Mouse (Mus musculus) heart, embryonic 14.5 days (tissue): ENCODE data around the gene Tmem199. TPM values are rescaled to one million over a fixed set of nuclear protein-coding genes. Genes with fewer than 3 reads are reported as not detected.
A peak's percentile ranks its signal among the peaks of the same experiment; 100 is the strongest.

Experiments used
- ATAC-seq: fragments of 200-750 bp; cut with Nextera tagmentation; 2 replicates; pipeline ENCODE4 v1.8.0; 2017; ENCODE audit warnings: low read depth, moderate TSS enrichment; ENCODE audit not compliant: insufficient number of reproducible peaks, insufficient read depth, low FRiP score
- H3K27ac ChIP-seq, 2 experiments: fragments of 200-500 bp in 1 of 2; fragments of 300-500 bp in 1 of 2; sonication (generic) in 1 of 2; replicated peaks in 1 of 2; 2 replicates each; pipeline ENCODE4 v1.5.1; 2012 to 2014; ENCODE audit warnings: low read depth in 2 of 2, low read length in 2 of 2, control low read depth in 1 of 2, mild to moderate bottlenecking in 1 of 2, mixed read lengths in 1 of 2; ENCODE audit not compliant: control insufficient read depth in 1 of 2, insufficient read depth in 1 of 2
- H3K27me3 ChIP-seq: fragments of 300-500 bp; sonication (generic); 2 replicates; pipeline ENCODE4 v1.6.1; 2014; ENCODE audit warnings: mild to moderate bottlenecking, low read length, control low read depth; ENCODE audit not compliant: control insufficient read depth, insufficient read depth
- H3K36me3 ChIP-seq: fragments of 300-500 bp; sonication (generic); 2 replicates; pipeline ENCODE4 v1.6.1; 2014; ENCODE audit warnings: mild to moderate bottlenecking, control low read depth, low read length, mixed read lengths; ENCODE audit not compliant: control insufficient read depth, insufficient read depth
- H3K4me1 ChIP-seq, 2 experiments: fragments of 200-500 bp in 1 of 2; fragments of 300-500 bp in 1 of 2; sonication (generic) in 1 of 2; 2 replicates each; pipeline ENCODE4 v1.6.1; 2012 to 2014; ENCODE audit warnings: low read length in 2 of 2, control low read depth in 1 of 2, mixed read lengths in 1 of 2; ENCODE audit not compliant: control insufficient read depth in 2 of 2, insufficient read depth in 2 of 2
- H3K4me2 ChIP-seq: fragments of 300-500 bp; sonication (generic); 2 replicates; pipeline ENCODE4 v1.6.1; 2014; ENCODE audit warnings: mild to moderate bottlenecking, low read length
- H3K4me3 ChIP-seq, 2 experiments: fragments of 200-500 bp in 1 of 2; fragments of 300-500 bp in 1 of 2; sonication (generic) in 1 of 2; 2 replicates each; pipeline ENCODE4 v1.5.1; 2012 to 2014; ENCODE audit warnings: low read length in 2 of 2, mild to moderate bottlenecking in 2 of 2, control low read depth in 1 of 2, low read depth in 1 of 2, moderate library complexity in 1 of 2; ENCODE audit not compliant: control insufficient read depth in 1 of 2, insufficient read depth in 1 of 2
- H3K9ac ChIP-seq: fragments of 300-500 bp; sonication (generic); 2 replicates; pipeline ENCODE4 v1.6.1; 2014; ENCODE audit warnings: mild to moderate bottlenecking, low read length
- H3K9me3 ChIP-seq: fragments of 300-500 bp; sonication (generic); 2 replicates; pipeline ENCODE4 v1.6.1; 2016; ENCODE audit warnings: low read length, control low read depth; ENCODE audit not compliant: control insufficient read depth
- WGBS: fragments of 180-500 bp; shearing (Covaris S2); extraction: QIAGEN DNeasy Blood & Tissue Kit; methylation state at CpG from one replicate; pipeline ENCODE4 v1.1.7; 2014; 5-methylcytosine and 5-hydroxymethylcytosine counted together
- polyA plus RNA-seq: library from polyadenylated mRNA; unstranded; fragments of >200 nt; fragmentation: Nextera tagmentation; extraction: Ambion mirVana; gene quantifications from 2 replicates; pipeline ENCODE4 v1.2.1, GENCODE M21; 2014

Gene Tmem199
- polyA plus RNA-seq, 1 experiment from 2014 or later = 44.4 TPM

GRCm38 (mm10) chr11:78467932-78468331 lies 44.0 kb downstream of the Tmem199 start:
- Histone ChIP-seq H3K36me3 (no peaks in the 10 kb centered on the region), H3K4me1 (peaks cover 15 to 16% of the 10 kb centered on the region in 2 experiments), H3K4me3 (no peak overlapping the region), H3K27ac (no peak overlapping the region), H3K4me2 (no peak overlapping the region), H3K9ac (no peak overlapping the region), H3K9me3 (no peaks in the 10 kb centered on the region), H3K27me3 (no peaks in the 10 kb centered on the region)
- ATAC-seq = no peak
- WGBS = 33% methylated on average over 3 of the region's 3 CpGs

GRCm38 (mm10) chr11:78467515-78467914 lies 44.5 kb downstream of the Tmem199 start:
- H3K4me1 ChIP-seq = peaks cover 15 to 16% of the 10 kb centered on the region in 2 experiments
- 48% methylated on average over 7 of the region's 7 CpGs for WGBS

GRCm38 (mm10) chr11:78466242-78466912 lies 45.6 kb downstream of the Tmem199 start:
- peak overlapping the region; percentile 96 for H3K4me2 ChIP-seq
- WGBS = 72% methylated on average over 23 of the region's 23 CpGs
- H3K36me3 ChIP-seq = no peaks in the 10 kb centered on the region
- H3K9ac ChIP-seq = peak overlapping the region; percentile 91
- H3K27me3 ChIP-seq = no peaks in the 10 kb centered on the region
- no peak for ATAC-seq
- H3K4me3 ChIP-seq = peak overlapping the region; percentile 89 to 91
- H3K27ac ChIP-seq = peak overlapping the region; percentile 40 to 90; a peak in 3 of 4 replicates
- H3K9me3 ChIP-seq = peaks cover 5% of the 10 kb centered on the region; the same call in 1 of the 2 replicates
- peaks cover 15 to 16% of the 10 kb centered on the region in 2 experiments for H3K4me1 ChIP-seq

More at GRCm38 (mm10) chr11:78467515-78467914, 44.5 kb downstream of the Tmem199 start:
- no peak overlapping the region for H3K4me2 ChIP-seq
- H3K9me3 ChIP-seq = no peaks in the 10 kb centered on the region
- no peaks in the 10 kb centered on the region for H3K27me3 ChIP-seq
- H3K4me3 ChIP-seq = no peak overlapping the region
- no peak overlapping the region for H3K27ac ChIP-seq
- no peak overlapping the region for H3K9ac ChIP-seq
- H3K36me3 ChIP-seq = no peaks in the 10 kb centered on the region
- no peak for ATAC-seq

GRCm38 (mm10) chr11:78465568-78466180 lies 46.3 kb downstream of the Tmem199 start, which contains the start of gene Slc46a1:
Gene Slc46a1 (plus strand): TSS chr11:78465697.
- Histone ChIP-seq H3K27ac (peak within 1 kb of the TSS; percentile 88 to 90), H3K4me3 (peak within 1 kb of the TSS; percentile 89 to 91), H3K27me3 (no peaks in the 10 kb centered on the region), H3K9ac (peak within 1 kb of the TSS; percentile 91), H3K4me1 (peaks cover 15 to 16% of the 10 kb centered on the region in 2 experiments), H3K4me2 (peak within 1 kb of the TSS; percentile 96), H3K9me3 (peaks cover 5% of the 10 kb centered on the region; the same call in 1 of the 2 replicates), H3K36me3 (no peaks in the 10 kb centered on the region)
- under 1% methylated on average over 41 of the region's 41 CpGs for WGBS
- peak; percentile 89 for ATAC-seq

GRCm38 (mm10) chr11:78465116-78465515 lies 46.9 kb downstream of the Tmem199 start:
- Histone ChIP-seq H3K4me2 (peak overlapping the region; percentile 96), H3K36me3 (no peaks in the 10 kb centered on the region), H3K27ac (no peak overlapping the region), H3K4me3 (peak overlapping the region; percentile 89 to 91), H3K27me3 (no peaks in the 10 kb centered on the region), H3K9me3 (peaks cover 5% of the 10 kb centered on the region; the same call in 1 of the 2 replicates), H3K9ac (peak overlapping the region; percentile 6; the same call in 1 of the 2 replicates), H3K4me1 (peaks cover 15 to 16% of the 10 kb centered on the region in 2 experiments)
- WGBS = 42% methylated on average over 9 of the region's 9 CpGs
- no peak for ATAC-seq

GRCm38 (mm10) chr11:78463286-78464036 lies 48.5 kb downstream of the Tmem199 start:
- no peak overlapping the region for H3K27ac ChIP-seq
- WGBS = 44% methylated on average over 13 of the region's 13 CpGs
- H3K9me3 ChIP-seq = peaks cover 5% of the 10 kb centered on the region; the same call in 1 of the 2 replicates
- H3K9ac ChIP-seq = no peak overlapping the region
- no peak for ATAC-seq
- H3K4me1 ChIP-seq = peaks cover 15 to 16% of the 10 kb centered on the region in 2 experiments
- H3K4me2 ChIP-seq = no peak overlapping the region
- H3K36me3 ChIP-seq = no peaks in the 10 kb centered on the region
- H3K27me3 ChIP-seq = no peaks in the 10 kb centered on the region
- H3K4me3 ChIP-seq = no peak overlapping the region

GRCm38 (mm10) chr11:78462669-78463068 lies 49.3 kb downstream of the Tmem199 start:
- no peak overlapping the region for H3K9ac ChIP-seq
- H3K4me2 ChIP-seq = no peak overlapping the region
- no peak overlapping the region for H3K4me3 ChIP-seq
- 79% methylated on average over 5 of the region's 5 CpGs for WGBS
- no peaks in the 10 kb centered on the region for H3K27me3 ChIP-seq
- H3K36me3 ChIP-seq = no peaks in the 10 kb centered on the region
- H3K4me1 ChIP-seq = peaks cover 15 to 16% of the 10 kb centered on the region in 2 experiments
- ATAC-seq = no peak
- peaks cover 5% of the 10 kb centered on the region; the same call in 1 of the 2 replicates for H3K9me3 ChIP-seq
- H3K27ac ChIP-seq = no peak overlapping the region
